In genomic region chr7:28268042-28268531, GRCm38 (mm10) we compare ENCODE assay signal across 8 mouse cellular contexts. TPM values are rescaled to one million over a fixed set of nuclear protein-coding genes. Genes with fewer than 3 reads are reported as not detected.
DNase-seq lines count a peak whose midpoint lies in the region; ATAC-seq and TF ChIP-seq lines count a peak whose summit lies in the region.

No protein-coding gene starts in this region.

- TF ChIP-seq POLR2A in ES-Bruce4 (IDR thresholded peaks at IDR 0.05; ENCODE audit: insufficient read depth, low read length): no peak

- H3K4me3 ChIP-seq in ES-Bruce4 (ENCODE audit: low read depth, low read length): peak overlapping the region; percentile 84
- peak overlapping the region; percentile 97 for H3K4me3 ChIP-seq in forebrain, postnatal 0 days (ENCODE audit: low read depth, low read length)
- H3K4me3 ChIP-seq in hindbrain, embryonic 10.5 days: peak overlapping the region; percentile 84
- peak overlapping the region; percentile 86 for H3K4me3 ChIP-seq in lung, embryonic 16.5 days (ENCODE audit: low read length)

- no peak overlapping the region for H3K27ac ChIP-seq in ES-Bruce4 (ENCODE audit: insufficient read depth, low read length)
- peak overlapping the region; percentile 93 for H3K27ac ChIP-seq in forebrain, postnatal 0 days (ENCODE audit: low read depth, low read length)
- peak overlapping the region; percentile 97 for H3K27ac ChIP-seq in hindbrain, embryonic 10.5 days
- peak overlapping the region; percentile 68 for H3K27ac ChIP-seq in lung, embryonic 16.5 days (ENCODE audit: low read length)

- no peaks in the 10 kb centered on the region for H3K27me3 ChIP-seq in ES-Bruce4 (ENCODE audit: control insufficient read depth, insufficient read depth, low read length, poor library complexity, severe bottlenecking)
- H3K27me3 ChIP-seq in forebrain, postnatal 0 days (ENCODE audit: insufficient read depth, low read length): no peaks in the 10 kb centered on the region
- no peaks in the 10 kb centered on the region for H3K27me3 ChIP-seq in hindbrain, embryonic 10.5 days (ENCODE audit: insufficient read depth, poor library complexity, severe bottlenecking)
- no peaks in the 10 kb centered on the region for H3K27me3 ChIP-seq in lung, embryonic 16.5 days (ENCODE audit: control insufficient read depth, insufficient read depth, low read depth, low read length)

- peak; percentile 66 for DNase-seq in cerebellum, adult 11-12 months
- DNase-seq in forebrain, postnatal 0 days: peak; percentile 61
- DNase-seq in hindbrain, embryonic 10.5 days (ENCODE audit: low spot score): peak; percentile 71
- peak; percentile 44 to 52 for DNase-seq in layer of hippocampus, postnatal 14 days (ENCODE audit: low spot score in 2 of 2)
- DNase-seq in ovary, postnatal 36 days (ENCODE audit: low spot score): peak; percentile 63
- DNase-seq in urinary bladder, postnatal 36 days (ENCODE audit: low spot score in 2 of 2): peak; percentile 54 to 55

- no peak for TF ChIP-seq EP300 in ES-Bruce4 (IDR thresholded peaks at IDR 0.05; ENCODE audit: insufficient read depth, low read depth, low read length)

- no peaks in the 10 kb centered on the region for H3K9me3 ChIP-seq in ES-Bruce4 (replicated peaks; ENCODE audit: control insufficient read depth, insufficient read depth, low read length, poor library complexity, severe bottlenecking)
- no peaks in the 10 kb centered on the region for H3K9me3 ChIP-seq in forebrain, postnatal 0 days (ENCODE audit: low read length)
- H3K9me3 ChIP-seq in hindbrain, embryonic 10.5 days: 0 out of 2 replicates have a peak, but pooled peaks cover 13% of the 10 kb centered on the region
- H3K9me3 ChIP-seq in lung, embryonic 16.5 days (ENCODE audit: control insufficient read depth, low read length): no peaks in the 10 kb centered on the region

- no peaks in the 10 kb centered on the region for H3K36me3 ChIP-seq in ES-Bruce4 (ENCODE audit: control insufficient read depth, insufficient read depth, low read length, poor library complexity, severe bottlenecking)
- peaks cover 5% of the 10 kb centered on the region for H3K36me3 ChIP-seq in forebrain, postnatal 0 days (ENCODE audit: insufficient read depth)
- peaks cover 40% of the 10 kb centered on the region for H3K36me3 ChIP-seq in hindbrain, embryonic 10.5 days
- H3K36me3 ChIP-seq in lung, embryonic 16.5 days (ENCODE audit: control insufficient read depth, insufficient read depth, low read length): 0 out of 2 replicates have a peak, but pooled peaks cover 2% of the 10 kb centered on the region

- peak overlapping the region; percentile 80 for H3K4me2 ChIP-seq in forebrain, postnatal 0 days (ENCODE audit: low read depth)
- peak overlapping the region; percentile 81 for H3K4me2 ChIP-seq in lung, embryonic 16.5 days (ENCODE audit: low read depth, low read length)

- H3K9ac ChIP-seq in ES-Bruce4 (ENCODE audit: low read depth, poor library complexity, severe bottlenecking): peak overlapping the region; percentile 91
- peak overlapping the region; percentile 95 for H3K9ac ChIP-seq in forebrain, postnatal 0 days
- peak overlapping the region; percentile 98 for H3K9ac ChIP-seq in lung, embryonic 16.5 days (ENCODE audit: low read length)

- no peaks in the 10 kb centered on the region for H3K4me1 ChIP-seq in ES-Bruce4 (ENCODE audit: control insufficient read depth, insufficient read depth, low read length)
- no peaks in the 10 kb centered on the region for H3K4me1 ChIP-seq in forebrain, postnatal 0 days (ENCODE audit: insufficient read depth)
- peaks cover 8% of the 10 kb centered on the region for H3K4me1 ChIP-seq in hindbrain, embryonic 10.5 days (replicated peaks)
- H3K4me1 ChIP-seq in lung, embryonic 16.5 days (replicated peaks; ENCODE audit: control insufficient read depth, insufficient read depth, low read length): peaks cover 10% of the 10 kb centered on the region

- 3% methylated on average over 60 of the region's 62 CpGs for WGBS in forebrain, postnatal 0 days
- under 1% methylated on average over 62 of the region's 62 CpGs for WGBS in hindbrain, embryonic 10.5 days
- WGBS in lung, embryonic 16.5 days: under 1% methylated on average over 46 of the region's 62 CpGs

- peak; percentile 76 for ATAC-seq in forebrain, postnatal 0 days
- ATAC-seq in lung, embryonic 16.5 days (ENCODE audit: low read depth): peak; percentile 76

- no peak for TF ChIP-seq CTCF in ES-Bruce4 (IDR thresholded peaks at IDR 0.05; ENCODE audit: low read depth, low read length)
- no peak for TF ChIP-seq CTCF in forebrain, postnatal 0 days (IDR thresholded peaks at IDR 0.05; ENCODE audit: low read depth)

RNA-seq across cellular contexts. Expression of gene Eid2, which starts 0.4 kb away (rescaled TPM):
- 17.2 and 17.3 TPM in 2 replicates for polyA plus RNA-seq in ES-Bruce4 (2011; ENCODE audit: insufficient read depth, insufficient read length, low read depth, missing spikeins)
- 91.2 and 101 TPM in 2 replicates for total RNA-seq in forebrain, postnatal 0 days (2014; rRNA removed)
- polyA plus RNA-seq in forebrain, postnatal 0 days (2015; fragmentation: Nextera tagmentation; extraction: Ambion mirVana): 26.7 and 28.3 TPM in 2 replicates
- 2.1 TPM in 2 replicates for polyA plus RNA-seq in hindbrain, embryonic 10.5 days (2016; fragmentation: Nextera tagmentation; extraction: Ambion mirVana)
- 10 to 100 TPM; 65.7 to 66.1 TPM for total RNA-seq in layer of hippocampus, postnatal 14 days (2021)
- polyA plus RNA-seq in lung, embryonic 16.5 days (2015; fragmentation: Nextera tagmentation; extraction: Ambion mirVana): 1.2 and 1.9 TPM in 2 replicates

RNA-seq across cellular contexts. Expression of gene Eid2b, which starts 9.5 kb away (rescaled TPM):
- 8.5 and 8.8 TPM in 2 replicates for polyA plus RNA-seq in ES-Bruce4 (2011; ENCODE audit: insufficient read depth, insufficient read length, low read depth, missing spikeins)
- 44.0 and 45.1 TPM in 2 replicates for total RNA-seq in forebrain, postnatal 0 days (2014; rRNA removed)
- 49.0 and 53.6 TPM in 2 replicates for polyA plus RNA-seq in forebrain, postnatal 0 days (2015; fragmentation: Nextera tagmentation; extraction: Ambion mirVana)
- polyA plus RNA-seq in hindbrain, embryonic 10.5 days (2016; fragmentation: Nextera tagmentation; extraction: Ambion mirVana): 11.8 and 14.3 TPM in 2 replicates
- 10 to 100 TPM; 40.5 to 41.4 TPM for total RNA-seq in layer of hippocampus, postnatal 14 days (2021)
- polyA plus RNA-seq in lung, embryonic 16.5 days (2015; fragmentation: Nextera tagmentation; extraction: Ambion mirVana): 7.9 and 9.6 TPM in 2 replicates

RNA-seq across cellular contexts. Expression of gene Selenov, which starts 22.9 kb away (rescaled TPM):
- 0.70 and 3.2 TPM in 2 replicates for polyA plus RNA-seq in ES-Bruce4 (2011; ENCODE audit: insufficient read depth, insufficient read length, low read depth, missing spikeins)
- 0.62 and 0.71 TPM in 2 replicates for total RNA-seq in forebrain, postnatal 0 days (2014; rRNA removed)
- 1.3 and 2.1 TPM in 2 replicates for polyA plus RNA-seq in forebrain, postnatal 0 days (2015; fragmentation: Nextera tagmentation; extraction: Ambion mirVana)
- 0.58 and 0.80 TPM in 2 replicates for polyA plus RNA-seq in hindbrain, embryonic 10.5 days (2016; fragmentation: Nextera tagmentation; extraction: Ambion mirVana)
- total RNA-seq in layer of hippocampus, postnatal 14 days (2021): 1 to 10 TPM; 2.4 to 3.0 TPM
- not detected in 2 replicates for polyA plus RNA-seq in lung, embryonic 16.5 days (2015; fragmentation: Nextera tagmentation; extraction: Ambion mirVana)

RNA-seq across cellular contexts. Expression of gene Dll3, which starts 34.0 kb away (rescaled TPM):
- polyA plus RNA-seq in ES-Bruce4 (2011; ENCODE audit: insufficient read depth, insufficient read length, low read depth, missing spikeins): 9.5 and 10.5 TPM in 2 replicates
- 7.8 and 9.5 TPM in 2 replicates for total RNA-seq in forebrain, postnatal 0 days (2014; rRNA removed)
- polyA plus RNA-seq in forebrain, postnatal 0 days (2015; fragmentation: Nextera tagmentation; extraction: Ambion mirVana): 10.9 and 11.1 TPM in 2 replicates
- polyA plus RNA-seq in hindbrain, embryonic 10.5 days (2016; fragmentation: Nextera tagmentation; extraction: Ambion mirVana): 50.2 and 88.5 TPM in 2 replicates
- total RNA-seq in layer of hippocampus, postnatal 14 days (2021): 1 to 10 TPM; 4.9 to 5.1 TPM
- polyA plus RNA-seq in lung, embryonic 16.5 days (2015; fragmentation: Nextera tagmentation; extraction: Ambion mirVana): 0.20 and 0.43 TPM in 2 replicates

RNA-seq across cellular contexts. Expression of gene Timm50, which starts 43.8 kb away (rescaled TPM):
- 70.5 and 76.4 TPM in 2 replicates for polyA plus RNA-seq in ES-Bruce4 (2011; ENCODE audit: insufficient read depth, insufficient read length, low read depth, missing spikeins)
- total RNA-seq in forebrain, postnatal 0 days (2014; rRNA removed): 60.6 and 64.0 TPM in 2 replicates
- polyA plus RNA-seq in forebrain, postnatal 0 days (2015; fragmentation: Nextera tagmentation; extraction: Ambion mirVana): 116 and 140 TPM in 2 replicates
- polyA plus RNA-seq in hindbrain, embryonic 10.5 days (2016; fragmentation: Nextera tagmentation; extraction: Ambion mirVana): 252 and 255 TPM in 2 replicates
- 10 to 100 TPM; 40.1 to 44.8 TPM for total RNA-seq in layer of hippocampus, postnatal 14 days (2021)
- polyA plus RNA-seq in lung, embryonic 16.5 days (2015; fragmentation: Nextera tagmentation; extraction: Ambion mirVana): 120 and 124 TPM in 2 replicates
